Mouse (Mus musculus): Measurements from ENCODE around the gene Gdi1. TPM values are rescaled to one million over a fixed set of nuclear protein-coding genes. Genes with fewer than 3 reads are reported as not detected.

The Gdi1 gene
- polyA plus RNA-seq (2012; rRNA removed), result 251 and 365 TPM in 2 replicates

- DNase-seq (ENCODE audit: low spot score), result peak; percentile 67
Measured at GRCm38 (mm10) chrX:74304867-74305700, at the start of gene Gdi1. Gdi1 (plus strand) TSS chrX:74304998.

GRCm38 (mm10) chrX:74257746-74258145 lies 47.1 kb upstream of the Gdi1 start:
- no peak for DNase-seq (ENCODE audit: low spot score)

- DNase-seq (ENCODE audit: low spot score), result no peak
Measured at GRCm38 (mm10) chrX:74269736-74270061, 35.1 kb upstream of the Gdi1 start.

- DNase-seq (ENCODE audit: low spot score), result peak; percentile 66
Measured at GRCm38 (mm10) chrX:74270062-74270901, 34.5 kb upstream of the Gdi1 start, which contains the start of gene Rpl10. Rpl10 (plus strand) TSS chrX:74270812.

- no peak for DNase-seq (ENCODE audit: low spot score)
Measured at GRCm38 (mm10) chrX:74270902-74271551, 33.8 kb upstream of the Gdi1 start.

- DNase-seq (ENCODE audit: low spot score), result no peak
Measured at GRCm38 (mm10) chrX:74273422-74274322, 31.1 kb upstream of the Gdi1 start.

GRCm38 (mm10) chrX:74277916-74278315 lies 26.9 kb upstream of the Gdi1 start:
- DNase-seq (ENCODE audit: low spot score), result no peak

- DNase-seq (ENCODE audit: low spot score), result no peak
Measured at GRCm38 (mm10) chrX:74281041-74281731, 23.6 kb upstream of the Gdi1 start.

GRCm38 (mm10) chrX:74281732-74282394 lies 22.9 kb upstream of the Gdi1 start, which contains the start of the genes Taz and Dnase1l1:
Taz (plus strand) TSS chrX:74281912.
Dnase1l1 (minus strand) TSS chrX:74282337.
- peak; percentile 49 for DNase-seq (ENCODE audit: low spot score)

- DNase-seq (ENCODE audit: low spot score), result peak; percentile 62
Measured at GRCm38 (mm10) chrX:74282395-74283091, 22.3 kb upstream of the Gdi1 start.

GRCm38 (mm10) chrX:74283092-74283437 lies 21.7 kb upstream of the Gdi1 start:
- no peak for DNase-seq (ENCODE audit: low spot score)

GRCm38 (mm10) chrX:74293431-74293830 lies 11.4 kb upstream of the Gdi1 start:
- no peak for DNase-seq (ENCODE audit: low spot score)

GRCm38 (mm10) chrX:74296538-74297448 lies 8.0 kb upstream of the Gdi1 start, which contains the start of gene Atp6ap1:
Atp6ap1 (plus strand) TSS chrX:74297097.
- DNase-seq (ENCODE audit: low spot score), result peak; percentile 67

- DNase-seq (ENCODE audit: low spot score), result no peak
Measured at GRCm38 (mm10) chrX:74298348-74298747, 6.5 kb upstream of the Gdi1 start.

GRCm38 (mm10) chrX:74299721-74300120 lies 5.1 kb upstream of the Gdi1 start:
- no peak for DNase-seq (ENCODE audit: low spot score)

GRCm38 (mm10) chrX:74312540-74313464 lies 8.0 kb downstream of the Gdi1 start, which contains the start of gene Fam50a:
Fam50a (plus strand) TSS chrX:74313033.
- DNase-seq (ENCODE audit: low spot score), result peak; percentile 57

- peak; percentile 73 for DNase-seq (ENCODE audit: low spot score)
Measured at GRCm38 (mm10) chrX:74328725-74329161, 23.9 kb downstream of the Gdi1 start, which contains the start of gene Plxna3. Plxna3 (plus strand) TSS chrX:74329066.
